Mouse (Mus musculus) hindbrain, embryonic 16.5 days (tissue): ENCODE data around the gene D11Wsu47e. TPM values are rescaled to one million over a fixed set of nuclear protein-coding genes. Genes with fewer than 3 reads are reported as not detected.
A peak's percentile ranks its signal among the peaks of the same experiment; 100 is the strongest.

Experiments
- ATAC-seq: fragments of 200-750 bp; cut with Nextera tagmentation; 2 replicates; pipeline ENCODE4 v1.8.0; 2017; ENCODE audit warnings: moderate TSS enrichment, moderate library complexity
- H3K27ac ChIP-seq: fragments of 300-500 bp; sonication (generic); 2 replicates; pipeline ENCODE4 v1.5.1; 2014; ENCODE audit warnings: low read depth, mild to moderate bottlenecking, control low read depth, low read length, moderate library complexity
- H3K27me3 ChIP-seq: fragments of 300-500 bp; sonication (generic); replicated peaks from 2 replicates; pipeline ENCODE4 v1.6.1; 2014; ENCODE audit warnings: low read length; ENCODE audit not compliant: control insufficient read depth, insufficient read depth
- H3K36me3 ChIP-seq: fragments of 300-500 bp; sonication (generic); 2 replicates; pipeline ENCODE4 v1.6.1; 2014; ENCODE audit warnings: mild to moderate bottlenecking, low read length, moderate library complexity, mixed read lengths; ENCODE audit not compliant: control insufficient read depth, insufficient read depth
- H3K4me1 ChIP-seq: fragments of 300-500 bp; sonication (generic); 2 replicates; pipeline ENCODE4 v1.6.1; 2014; ENCODE audit warnings: low read depth, low read length; ENCODE audit not compliant: control insufficient read depth, insufficient read depth
- H3K4me2 ChIP-seq: fragments of 300-500 bp; sonication (generic); 2 replicates; pipeline ENCODE4 v1.6.1; 2014; ENCODE audit warnings: mild to moderate bottlenecking, low read length, control low read depth, moderate library complexity
- H3K4me3 ChIP-seq: fragments of 300-500 bp; sonication (generic); 2 replicates; pipeline ENCODE4 v1.5.1; 2014; ENCODE audit warnings: mild to moderate bottlenecking, low read length, control low read depth, moderate library complexity
- H3K9ac ChIP-seq: fragments of 300-500 bp; sonication (generic); 2 replicates; pipeline ENCODE4 v1.6.1; 2014; ENCODE audit warnings: low read depth, mild to moderate bottlenecking, control low read depth, low read length, moderate library complexity
- H3K9me3 ChIP-seq: fragments of 300-500 bp; sonication (generic); 2 replicates; pipeline ENCODE4 v1.6.1; 2014; ENCODE audit warnings: mild to moderate bottlenecking, low read length, moderate library complexity; ENCODE audit not compliant: control insufficient read depth
- WGBS: fragments of 180-500 bp; shearing (Covaris S2); extraction: QIAGEN DNeasy Blood & Tissue Kit; methylation state at CpG from one replicate; pipeline ENCODE4 v1.1.7; 2014; 5-methylcytosine and 5-hydroxymethylcytosine counted together
- polyA plus RNA-seq: library from polyadenylated mRNA; unstranded; fragments of >200 nt; fragmentation: Nextera tagmentation; extraction: Ambion mirVana; gene quantifications from 2 replicates; pipeline ENCODE4 v1.2.1, GENCODE M21; 2015

D11Wsu47e gene
- polyA plus RNA-seq, 1 experiment from 2014 or later: 22.9 TPM

- peaks cover 29% of the 10 kb centered on the region for H3K4me1 ChIP-seq
- no peak for ATAC-seq
- no peak overlapping the region for H3K4me3 ChIP-seq
- no peak overlapping the region for H3K4me2 ChIP-seq
- no peak overlapping the region for H3K27ac ChIP-seq
- H3K9ac ChIP-seq: no peak overlapping the region
- no peaks in the 10 kb centered on the region for H3K9me3 ChIP-seq
- no peaks in the 10 kb centered on the region for H3K27me3 ChIP-seq
- 31% methylated on average over 2 of the region's 2 CpGs for WGBS
- H3K36me3 ChIP-seq: peaks cover 12% of the 10 kb centered on the region
Observed at GRCm38 (mm10) chr11:113687031-113687430, 2.8 kb downstream of the D11Wsu47e start.

- Histone ChIP-seq H3K4me1 (peaks cover 12% of the 10 kb centered on the region), H3K9me3 (no peaks in the 10 kb centered on the region), H3K27ac (no peak overlapping the region), H3K9ac (no peak overlapping the region), H3K4me3 (no peak overlapping the region), H3K4me2 (no peak overlapping the region), H3K27me3 (no peaks in the 10 kb centered on the region), H3K36me3 (peaks cover 27% of the 10 kb centered on the region)
- 92% methylated on average over 12 of the region's 12 CpGs for WGBS
- no peak for ATAC-seq
Observed at GRCm38 (mm10) chr11:113690506-113690905, 6.3 kb downstream of the D11Wsu47e start.

- Histone ChIP-seq H3K4me2 (no peak overlapping the region), H3K9me3 (no peaks in the 10 kb centered on the region), H3K27me3 (no peaks in the 10 kb centered on the region), H3K4me1 (peaks cover 8% of the 10 kb centered on the region), H3K4me3 (no peak overlapping the region), H3K9ac (no peak overlapping the region), H3K36me3 (peaks cover 30% of the 10 kb centered on the region), H3K27ac (no peak overlapping the region)
- ATAC-seq: 0 out of 2 replicates have a peak, but pooled peaks have one; percentile 46
- WGBS: 91% methylated on average over 5 of the region's 5 CpGs
Observed at GRCm38 (mm10) chr11:113691318-113691717, 7.1 kb downstream of the D11Wsu47e start.

- Histone ChIP-seq H3K4me2 (no peak overlapping the region), H3K4me3 (no peak overlapping the region), H3K4me1 (peaks cover 2% of the 10 kb centered on the region; the same call in 1 of the 2 replicates), H3K9ac (no peak overlapping the region), H3K9me3 (no peaks in the 10 kb centered on the region), H3K36me3 (peaks cover 30% of the 10 kb centered on the region), H3K27ac (no peak overlapping the region), H3K27me3 (no peaks in the 10 kb centered on the region)
- 75% methylated on average over 3 of the region's 3 CpGs for WGBS
- ATAC-seq: no peak
Observed at GRCm38 (mm10) chr11:113691851-113692250, 7.6 kb downstream of the D11Wsu47e start.

- Histone ChIP-seq H3K9me3 (no peaks in the 10 kb centered on the region), H3K27ac (no peak overlapping the region), H3K4me2 (no peak overlapping the region), H3K36me3 (peaks cover 24% of the 10 kb centered on the region), H3K4me1 (no peaks in the 10 kb centered on the region), H3K4me3 (no peak overlapping the region), H3K27me3 (no peaks in the 10 kb centered on the region), H3K9ac (no peak overlapping the region)
- no peak for ATAC-seq
- 79% methylated on average over 5 of the region's 5 CpGs for WGBS
Observed at GRCm38 (mm10) chr11:113697571-113697970, 13.4 kb downstream of the D11Wsu47e start.

- no peak for ATAC-seq
Observed at GRCm38 (mm10) chr11:113698013-113698545, 13.9 kb downstream of the D11Wsu47e start.

GRCm38 (mm10) chr11:113699643-113700042 lies 15.4 kb downstream of the D11Wsu47e start:
- H3K27ac ChIP-seq: no peak overlapping the region
- no peak for ATAC-seq
- peaks cover 18% of the 10 kb centered on the region for H3K36me3 ChIP-seq
- no peaks in the 10 kb centered on the region for H3K27me3 ChIP-seq
- no peak overlapping the region for H3K4me2 ChIP-seq
- H3K9me3 ChIP-seq: no peaks in the 10 kb centered on the region
- WGBS: 88% methylated on average over 7 of the region's 7 CpGs
- no peak overlapping the region for H3K4me3 ChIP-seq
- H3K4me1 ChIP-seq: no peaks in the 10 kb centered on the region
- no peak overlapping the region for H3K9ac ChIP-seq

More at GRCm38 (mm10) chr11:113698013-113698545, 13.9 kb downstream of the D11Wsu47e start:
- Histone ChIP-seq H3K4me3 (no peak overlapping the region), H3K27me3 (no peaks in the 10 kb centered on the region), H3K4me2 (no peak overlapping the region), H3K27ac (no peak overlapping the region), H3K9ac (no peak overlapping the region), H3K9me3 (no peaks in the 10 kb centered on the region), H3K36me3 (peaks cover 24% of the 10 kb centered on the region), H3K4me1 (no peaks in the 10 kb centered on the region)
- 81% methylated on average over 12 of the region's 12 CpGs for WGBS

GRCm38 (mm10) chr11:113703758-113704157 lies 19.5 kb downstream of the D11Wsu47e start:
- Histone ChIP-seq H3K4me2 (no peak overlapping the region), H3K27ac (no peak overlapping the region), H3K4me3 (no peak overlapping the region), H3K36me3 (peaks cover 8% of the 10 kb centered on the region; the same call in 1 of the 2 replicates), H3K9ac (no peak overlapping the region), H3K4me1 (no peaks in the 10 kb centered on the region), H3K27me3 (no peaks in the 10 kb centered on the region), H3K9me3 (no peaks in the 10 kb centered on the region)
- 29% methylated on average over 5 of the region's 5 CpGs for WGBS
- peak; percentile 75 for ATAC-seq

GRCm38 (mm10) chr11:113705966-113706652 lies 21.9 kb downstream of the D11Wsu47e start:
- Histone ChIP-seq H3K9ac (no peak overlapping the region), H3K27me3 (peaks cover 2% of the 10 kb centered on the region; the same call in 1 of the 2 replicates), H3K4me2 (no peak overlapping the region), H3K9me3 (no peaks in the 10 kb centered on the region), H3K27ac (no peak overlapping the region), H3K4me3 (no peak overlapping the region), H3K4me1 (peaks cover 14% of the 10 kb centered on the region), H3K36me3 (peaks cover 4% of the 10 kb centered on the region; the same call in 1 of the 2 replicates)
- WGBS: 87% methylated on average over 15 of the region's 15 CpGs
- no peak for ATAC-seq
